Mouse (Mus musculus): ENCODE data around the gene Vpreb3. TPM values are rescaled to one million over a fixed set of nuclear protein-coding genes. Genes with fewer than 3 reads are reported as not detected.

The Vpreb3 gene
- total and polyA plus RNA-seq, 3 experiments: 35.6 to 135 (median 90.1) TPM

DNA sequence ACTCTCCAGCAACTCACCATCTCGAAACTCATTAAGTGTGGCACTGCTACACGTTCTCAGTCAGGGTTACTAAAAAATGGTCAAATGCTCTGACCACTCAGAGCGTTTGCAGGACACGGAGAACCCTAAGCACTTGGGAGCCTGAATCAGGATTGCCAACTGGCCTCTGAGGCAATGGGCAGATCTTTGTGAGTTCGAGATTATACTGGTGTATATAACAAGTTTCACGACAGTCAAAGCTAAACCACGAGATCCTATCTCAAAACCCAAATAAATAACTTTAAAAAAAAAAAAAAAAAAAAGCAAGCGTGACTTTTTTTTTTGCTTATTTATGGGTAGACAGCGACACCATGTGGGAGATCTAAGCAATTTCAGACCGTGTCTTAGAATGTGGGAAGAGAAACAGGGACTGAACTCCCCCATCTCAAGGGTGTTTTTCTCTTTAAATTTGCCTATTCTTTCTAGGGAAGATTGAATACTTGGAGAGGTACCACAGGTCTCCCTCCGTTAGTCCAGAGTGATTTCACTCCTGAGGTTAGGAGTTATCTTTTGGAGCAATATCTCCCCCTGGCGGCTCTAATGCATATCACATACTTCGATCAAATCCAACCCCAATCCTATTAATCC lies 8.7 kb downstream of the Vpreb3 start:
- H3K27me3 ChIP-seq (replicated peaks): no peaks in the 10 kb centered on the region

DNA sequence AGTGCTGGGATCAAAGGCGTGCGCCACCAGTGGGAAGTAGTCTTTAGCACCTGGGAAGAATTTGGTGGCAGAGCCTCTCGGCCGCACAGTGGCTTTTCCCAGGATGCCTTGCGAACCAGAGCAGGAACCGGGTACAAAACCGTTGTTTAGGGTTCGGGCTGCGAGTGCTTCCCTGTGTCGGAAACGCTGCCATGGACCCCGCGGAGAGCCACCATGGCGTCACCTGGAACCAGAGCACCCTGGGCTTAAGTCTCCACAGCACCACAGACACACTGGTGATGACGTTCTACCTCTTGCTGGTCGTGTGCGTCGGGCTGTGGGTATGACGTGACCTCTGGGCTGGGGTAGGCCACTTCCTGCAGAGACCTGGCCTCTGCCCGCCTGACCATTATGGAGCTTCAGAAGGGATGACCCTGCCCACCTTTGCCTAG lies 11.5 kb downstream of the Vpreb3 start, which contains the start of gene Gm5134:
TSS of gene Gm5134 (plus strand) at position 134 of the 431 bp plus-strand sequence.
- in situ Hi-C loops (cut with MboI; ENCODE audit: low pct_ligation_motif_present, low pct_unique_long_range_greater_than_20kb, low sequenced_read_pairs) (loop anchor here (5.0 to 25.0 kb wide), 3 partner anchors 70 to 367 kb away; partner anchors contain the start of gene Ggt5), dilution Hi-C loops (cut with MboI; ENCODE audit: extremely low pct_ligation_motif_present, extremely low pct_unique_long_range_greater_than_20kb, low sequenced_read_pairs) (no loop called here)
- no peak for DNase-seq (ENCODE audit: extremely low read depth)
- Histone ChIP-seq H3K4me3 (replicated peaks in 1 of 3; ENCODE audit: low read depth in 2 of 3, low read length in 2 of 3, poor library complexity in 1 of 3) (peak within 1 kb of the TSS in 2 of 3 experiments; percentile 58 to 70), H3K9ac (ENCODE audit: insufficient read depth, low read depth) (peak within 1 kb of the TSS; percentile 85), H3K36me3 (replicated peaks in 1 of 2; ENCODE audit: control insufficient read depth in 1 of 2, insufficient read depth in 1 of 2, low read length in 1 of 2) (no peaks in the 10 kb centered on the region), H3K4me2 (ENCODE audit: insufficient read depth, low read depth, poor library complexity, severe bottlenecking) (peak within 1 kb of the TSS; percentile 48), H3K9me3 (replicated peaks; ENCODE audit: low read length) (no peaks in the 10 kb centered on the region), H3K27me3 (replicated peaks) (no peaks in the 10 kb centered on the region), H3K79me2 (replicated peaks; ENCODE audit: control insufficient read depth, extremely low read depth, insufficient read depth, poor library complexity, severe bottlenecking) (no peaks in the 10 kb centered on the region), H3K4me1 (ENCODE audit: control insufficient read depth in 1 of 2, insufficient read depth in 2 of 2) (peaks cover 11 to 20% of the 10 kb centered on the region in 2 experiments), H3K27ac (ENCODE audit: insufficient read depth, low read depth) (peak within 1 kb of the TSS; percentile 14; the same call in 1 of the 2 replicates)
- TF ChIP-seq HCFC1 (IDR thresholded peaks at IDR 0.05; ENCODE audit: low read depth, low read length): peak; percentile 19
- no peak for TF ChIP-seq GABPA (IDR thresholded peaks at IDR 0.05; ENCODE audit: insufficient replicate concordance, low read depth, low read length)
- TF ChIP-seq POLR2A (IDR thresholded peaks at IDR 0.05; ENCODE audit: low read depth, low read length): peak; percentile 55; the same call in 1 of the 2 replicates
- no peak for TF ChIP-seq MAFK (IDR thresholded peaks at IDR 0.05; ENCODE audit: insufficient replicate concordance, low read length)
- TF ChIP-seq BHLHE40 (IDR thresholded peaks at IDR 0.05; ENCODE audit: low read depth, low read length): no peak
- TF ChIP-seq ELF1 (IDR thresholded peaks at IDR 0.05; ENCODE audit: low read depth, low read length): peak; percentile 65; the same call in 1 of the 2 replicates
- no peak for TF ChIP-seq CHD2 (IDR thresholded peaks at IDR 0.05; ENCODE audit: low read length)
- TF ChIP-seq ZC3H11A (IDR thresholded peaks at IDR 0.05; ENCODE audit: low read depth, low read length): no peak
- TF ChIP-seq JUND (conservative IDR thresholded peaks at IDR 0.05; ENCODE audit: low read depth, low read length): no peak
- 0 out of 2 replicates have a peak, but pooled peaks have one; percentile 16 for TF ChIP-seq MAZ (IDR thresholded peaks at IDR 0.05; ENCODE audit: low read depth, low read length)
- no peak for TF ChIP-seq NRF1 (IDR thresholded peaks at IDR 0.05; ENCODE audit: low read depth, low read length)
- TF ChIP-seq PAX5 (IDR thresholded peaks at IDR 0.05; ENCODE audit: low read length): no peak
- TF ChIP-seq TCF12 (IDR thresholded peaks at IDR 0.05; ENCODE audit: low read depth, low read length): peak; percentile 39; the same call in 1 of the 2 replicates

More for the DNA sequence above, 8.7 kb downstream of the Vpreb3 start:
- in situ Hi-C loops (cut with MboI; ENCODE audit: low pct_ligation_motif_present, low pct_unique_long_range_greater_than_20kb, low sequenced_read_pairs) (loop anchor here (5.0 to 25.0 kb wide), 3 partner anchors 67 to 364 kb away; partner anchors contain the start of gene Ggt5), dilution Hi-C loops (cut with MboI; ENCODE audit: extremely low pct_ligation_motif_present, extremely low pct_unique_long_range_greater_than_20kb, low sequenced_read_pairs) (no loop called here)
- TF ChIP-seq BHLHE40 (IDR thresholded peaks at IDR 0.05; ENCODE audit: low read depth, low read length) (peak; percentile 74), ZKSCAN1 (IDR thresholded peaks at IDR 0.05; ENCODE audit: borderline replicate concordance, low read depth, low read length) (no peak), CTCF (conservative IDR thresholded peaks at IDR 0.05 in 1 of 2, IDR thresholded peaks at IDR 0.05 in 1 of 2; ENCODE audit: low read depth in 2 of 2, low read length in 2 of 2) (peak; percentile 73 to 94), EP300 (IDR thresholded peaks at IDR 0.05; ENCODE audit: low read length) (no peak), NELFE (IDR thresholded peaks at IDR 0.05; ENCODE audit: low read depth, low read length) (peak; percentile 40; the same call in 1 of the 2 replicates), SIN3A (IDR thresholded peaks at IDR 0.05; ENCODE audit: low read length) (peak; percentile 13; the same call in 1 of the 2 replicates), PAX5 (IDR thresholded peaks at IDR 0.05; ENCODE audit: low read length) (no peak), CHD2 (IDR thresholded peaks at IDR 0.05; ENCODE audit: low read length) (no peak), ZNF384 (IDR thresholded peaks at IDR 0.05; ENCODE audit: low read depth, low read length) (peak; percentile 100), USF2 (conservative IDR thresholded peaks at IDR 0.05; ENCODE audit: low read depth, low read length) (no peak), RAD21 (IDR thresholded peaks at IDR 0.05; ENCODE audit: low read depth, low read length) (peak; percentile 76), MYC (IDR thresholded peaks at IDR 0.05; ENCODE audit: low read depth, low read length) (no peak), MAX (IDR thresholded peaks at IDR 0.05; ENCODE audit: low read length) (no peak), E2F4 (IDR thresholded peaks at IDR 0.05; ENCODE audit: insufficient replicate concordance, low read depth, low read length) (no peak), ZC3H11A (IDR thresholded peaks at IDR 0.05; ENCODE audit: low read depth, low read length) (peak; percentile 41; the same call in 1 of the 2 replicates), SMC3 (IDR thresholded peaks at IDR 0.05; ENCODE audit: low read depth, low read length) (peak; percentile 84), KAT2A (IDR thresholded peaks at IDR 0.05; ENCODE audit: insufficient replicate concordance, low read length) (no peak), MAZ (IDR thresholded peaks at IDR 0.05; ENCODE audit: low read depth, low read length) (no peak), MEF2A (IDR thresholded peaks at IDR 0.05; ENCODE audit: borderline replicate concordance, low read depth, low read length) (no peak)
- peak; percentile 59 for DNase-seq (ENCODE audit: extremely low read depth)
- peaks cover 30 to 42% of the 10 kb centered on the region in 2 experiments for H3K4me1 ChIP-seq (ENCODE audit: control insufficient read depth in 1 of 2, insufficient read depth in 2 of 2)
- peak overlapping the region; percentile 63 for H3K4me2 ChIP-seq (ENCODE audit: insufficient read depth, low read depth, poor library complexity, severe bottlenecking)
- peak overlapping the region; percentile 25; the same call in 1 of the 2 replicates for H3K27ac ChIP-seq (ENCODE audit: insufficient read depth, low read depth)
- no peaks in the 10 kb centered on the region for H3K36me3 ChIP-seq (replicated peaks in 1 of 2; ENCODE audit: control insufficient read depth in 1 of 2, insufficient read depth in 1 of 2, low read length in 1 of 2)
- no peaks in the 10 kb centered on the region for H3K79me2 ChIP-seq (replicated peaks; ENCODE audit: control insufficient read depth, extremely low read depth, insufficient read depth, poor library complexity, severe bottlenecking)
- peak overlapping the region; percentile 28 to 55 (median 41) for H3K4me3 ChIP-seq (replicated peaks in 1 of 3; ENCODE audit: low read depth in 2 of 3, low read length in 2 of 3, poor library complexity in 1 of 3)
- peak overlapping the region; percentile 41; the same call in 1 of the 2 replicates for H3K9ac ChIP-seq (ENCODE audit: insufficient read depth, low read depth)
- H3K9me3 ChIP-seq (replicated peaks; ENCODE audit: low read length): no peaks in the 10 kb centered on the region

Measured in CH12.LX (cell line).